Mouse (Mus musculus) cerebellum, adult 2 months (tissue): ENCODE results near the gene Capza3. TPM values are rescaled to one million over a fixed set of nuclear protein-coding genes. Genes with fewer than 3 reads are reported as not detected.

ENCODE experiments used
- DNase-seq, 2 experiments: peaks; one replicate each; pipeline ENCODE4 v3.0.0; 2021
- H3K27ac ChIP-seq: fragments of 200-500 bp; 2 replicates; pipeline ENCODE4 v1.5.1; 2012; ENCODE audit warnings: low read length, control low read depth, inconsistent platforms; ENCODE audit not compliant: insufficient read depth
- H3K27me3 ChIP-seq: fragments of 200-500 bp; 2 replicates; pipeline ENCODE4 v1.6.1; 2012; ENCODE audit warnings: inconsistent platforms, mild to moderate bottlenecking, low read length, moderate library complexity; ENCODE audit not compliant: control insufficient read depth, insufficient read depth
- H3K4me1 ChIP-seq: fragments of 200-500 bp; 2 replicates; pipeline ENCODE4 v1.6.1; 2011; ENCODE audit warnings: low read length; ENCODE audit not compliant: control insufficient read depth, insufficient read depth
- H3K4me3 ChIP-seq: fragments of 200-500 bp; replicated peaks from 2 replicates; pipeline ENCODE3; 2011; ENCODE audit warnings: mild to moderate bottlenecking, low read depth, low read length, control low read depth; ENCODE audit not compliant: insufficient read depth
- CTCF ChIP-seq: fragments of 200-500 bp; IDR thresholded peaks from 2 replicates; pipeline ENCODE4 v1.5.1; 2011; ENCODE audit warnings: low read depth, mild to moderate bottlenecking, control low read depth, low read length, moderate library complexity, borderline replicate concordance; ENCODE audit not compliant: insufficient read depth
- POLR2A ChIP-seq: fragments of 200-500 bp; IDR thresholded peaks from 2 replicates; pipeline ENCODE4 v1.6.1; 2011; ENCODE audit warnings: low read length, control low read depth, borderline replicate concordance; ENCODE audit not compliant: insufficient read depth
- WGBS: fragments of 180-500 bp; shearing (Covaris S2); methylation state at CpG from one replicate; pipeline ENCODE4 v1.1.7; 2018; 5-methylcytosine and 5-hydroxymethylcytosine counted together
- polyA plus RNA-seq: library from polyadenylated mRNA; depleted of rRNA; stranded (reverse); fragments of >200 nt; gene quantifications from 2 replicates; pipeline ENCODE4 v1.2.3, GENCODE M21; 2012; rRNA removed

The Capza3 gene
- polyA plus RNA-seq, 1 experiment, result not detected

DNA sequence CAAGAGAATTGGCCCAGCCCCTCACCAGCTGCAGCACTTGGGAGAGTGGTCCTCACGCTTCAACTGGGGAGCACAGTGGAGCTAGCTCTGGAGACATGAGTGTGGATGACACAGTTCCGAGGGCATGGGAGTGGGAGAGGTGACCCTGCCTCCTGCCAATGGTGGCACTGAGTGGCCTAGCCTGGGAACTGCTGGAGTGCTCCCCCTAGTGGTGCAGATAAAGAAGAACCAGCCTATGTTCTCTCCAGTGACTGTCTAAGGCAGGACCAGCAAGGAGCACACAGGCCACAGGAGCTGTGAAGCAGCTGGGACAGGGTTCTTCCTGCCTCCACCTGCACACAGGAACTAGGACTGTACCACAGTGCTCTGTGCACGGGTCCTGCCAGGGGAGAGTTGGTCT is 40.7 kb downstream of the Capza3 start:
- Histone ChIP-seq H3K27ac (no peak overlapping the region), H3K4me1 (no peaks in the 10 kb centered on the region), H3K4me3 (no peak overlapping the region), H3K27me3 (no peaks in the 10 kb centered on the region)
- 47% methylated on average over 3 of the region's 3 CpGs for WGBS
- DNase-seq, result no peak
- TF ChIP-seq CTCF (no peak), POLR2A (no peak)

DNA sequence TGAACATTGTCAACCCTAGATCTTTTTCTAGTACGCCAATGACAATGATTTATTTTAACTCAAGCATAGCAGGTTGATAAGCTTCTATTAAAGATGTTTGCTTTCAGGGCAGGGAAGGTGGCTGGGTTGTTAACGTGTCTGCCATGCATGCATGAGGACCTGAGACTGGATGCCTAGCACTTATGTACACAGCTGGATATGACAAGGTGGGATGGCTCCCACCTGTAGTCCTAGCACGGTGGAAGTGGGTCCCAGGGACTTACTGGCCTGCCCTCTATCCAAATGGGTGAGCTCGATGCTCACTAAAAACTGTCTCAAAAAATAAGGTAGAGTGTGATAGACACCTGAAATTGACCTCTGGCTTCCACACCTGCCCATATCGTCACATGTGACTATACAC is 48.8 kb downstream of the Capza3 start:
- TF ChIP-seq CTCF (no peak), POLR2A (no peak)
- Histone ChIP-seq H3K4me3 (no peak overlapping the region), H3K4me1 (no peaks in the 10 kb centered on the region), H3K27ac (no peak overlapping the region), H3K27me3 (no peaks in the 10 kb centered on the region)
- DNase-seq, result no peak
- 92% methylated on average over 5 of the region's 5 CpGs for WGBS

Other genes with a start within 250 kb of the Capza3 start
- 0.05 TPM in 1 of 2 replicates, not detected in the other for gene Plcz1, start 205 bp downstream of the Capza3 start, polyA plus RNA-seq